In genomic region chr7:140172936-140173335, GRCm38 (mm10) we compare ENCODE assay signal across 28 mouse cellular contexts. TPM values are rescaled to one million over a fixed set of nuclear protein-coding genes. Genes with fewer than 3 reads are reported as not detected.
DNase-seq lines count a peak whose midpoint lies in the region; ATAC-seq lines count a peak whose summit lies in the region.
"Had no signal": no experiment of that assay in that cellular context is flagged by ENCODE, and none has a peak within 500 bp of the region (broad histone marks: within the 10 kb centered on the region; RNA-seq: fewer than 3 reads in every experiment).

Gene Olfr523 (plus strand): TSS chr7:140173217.

- ATAC-seq in cerebellum, adult (ENCODE audit: insufficient number of reproducible peaks, low FRiP score, low TSS enrichment): peak; percentile 73; the same call in 1 of the 2 replicates
- ATAC-seq: activated CD4-positive, CD25-positive, alpha-beta regulatory T cell, adult 4 months; forebrain, embryonic 14.5 days; intestine, postnatal 0 days; lung, postnatal 0 days had no signal

- DNase-seq in brain, adult 2 months (ENCODE audit: low read depth, low spot score): peak; percentile 79
- peak; percentile 54 for DNase-seq in cerebellum, adult 8-10 months
- DNase-seq in cerebellum, postnatal 25 days: peak; percentile 57 to 63
- DNase-seq in gastrocnemius, adult 18-20 months (ENCODE audit: low spot score): no peak
- DNase-seq in frontal cortex, postnatal 25 days (ENCODE audit: low spot score in 2 of 2): no peak
- DNase-seq: adrenal gland, adult 2 months; adrenal gland, postnatal 36 days; B cell, adult 2 months; embryo, embryonic 11 days; kidney, postnatal 25 days; liver, embryonic 13.5 days; lung, adult 18-20 months; midbrain, embryonic 14.5 days; retina, postnatal 1 day; right cerebral cortex, postnatal 14 days had no signal

RNA-seq across cellular contexts. Expression of gene Olfr523, which starts in this region (rescaled TPM):
- not detected for total RNA-seq in gastrocnemius, adult 18-20 months (2021)
- total RNA-seq: adrenal gland, adult 2 months; adrenal gland, postnatal 36 days; CH12.LX; ES-E14; gastrocnemius, adult 8-10 months; gastrocnemius, postnatal 4 days; heart, postnatal 25 days; layer of hippocampus, postnatal 10 days; left cerebral cortex, postnatal 36 days; megakaryocyte-erythroid progenitor cell, adult 5-6 weeks had no signal

Comparison
In these comparisons a context has a peak if more than half of its experiments do, and no peak if none do; other contexts are left out.
1. DNase-seq: peak in brain, adult 2 months (single experiment), cerebellum, adult 8-10 months (single experiment) and cerebellum, postnatal 25 days (2 of 2); none in gastrocnemius, adult 18-20 months (single experiment) and frontal cortex, postnatal 25 days (0 of 2).